Mouse (Mus musculus) neural tube, embryonic 14.5 days (tissue): ENCODE data around the gene Bmper. TPM values are rescaled to one million over a fixed set of nuclear protein-coding genes. Genes with fewer than 3 reads are reported as not detected.

Experiments
- ATAC-seq: fragments of 200-750 bp; cut with Nextera tagmentation; 2 replicates; pipeline ENCODE4 v1.8.0; 2017; ENCODE audit warnings: low read depth, mild to moderate bottlenecking, moderate TSS enrichment, moderate library complexity
- H3K27ac ChIP-seq: fragments of 300-500 bp; sonication (generic); 2 replicates; pipeline ENCODE4 v1.5.1; 2014; ENCODE audit warnings: low read depth, mild to moderate bottlenecking, control low read depth, low read length, moderate library complexity, mixed read lengths
- H3K27me3 ChIP-seq: fragments of 300-500 bp; sonication (generic); 2 replicates; pipeline ENCODE4 v1.6.1; 2014; ENCODE audit warnings: low read length; ENCODE audit not compliant: control insufficient read depth, insufficient read depth
- H3K36me3 ChIP-seq: fragments of 300-500 bp; sonication (generic); 2 replicates; pipeline ENCODE4 v1.6.1; 2014; ENCODE audit warnings: low read length, mixed read lengths; ENCODE audit not compliant: control insufficient read depth, insufficient read depth
- H3K4me1 ChIP-seq: fragments of 300-500 bp; sonication (generic); 2 replicates; pipeline ENCODE4 v1.6.1; 2014; ENCODE audit warnings: low read length; ENCODE audit not compliant: control insufficient read depth, insufficient read depth
- H3K4me2 ChIP-seq: fragments of 300-500 bp; sonication (generic); 2 replicates; pipeline ENCODE4 v1.6.1; 2014; ENCODE audit warnings: mild to moderate bottlenecking, low read depth, low read length, control low read depth
- H3K4me3 ChIP-seq: fragments of 300-500 bp; sonication (generic); 2 replicates; pipeline ENCODE4 v1.5.1; 2014; ENCODE audit warnings: low read depth, low read length, control low read depth, mixed read lengths
- H3K9ac ChIP-seq: fragments of 300-500 bp; sonication (generic); replicated peaks from 2 replicates; pipeline ENCODE4 v1.6.1; 2014; ENCODE audit warnings: low read depth, mild to moderate bottlenecking, control low read depth, low read length, mixed read lengths
- H3K9me3 ChIP-seq: fragments of 300-500 bp; sonication (generic); 2 replicates; pipeline ENCODE4 v1.6.1; 2016; ENCODE audit warnings: low read length; ENCODE audit not compliant: control insufficient read depth
- WGBS: fragments of 180-500 bp; shearing (Covaris S2); extraction: QIAGEN DNeasy Blood & Tissue Kit; methylation state at CpG from one replicate; pipeline ENCODE4 v1.1.7; 2014; 5-methylcytosine and 5-hydroxymethylcytosine counted together
- polyA plus RNA-seq: library from polyadenylated mRNA; unstranded; fragments of >200 nt; fragmentation: Nextera tagmentation; extraction: Ambion mirVana; gene quantifications from 2 replicates; pipeline ENCODE4 v1.2.1, GENCODE M21; 2014

The Bmper gene
- polyA plus RNA-seq, 1 experiment from 2014 or later, result 10.4 TPM

DNA sequence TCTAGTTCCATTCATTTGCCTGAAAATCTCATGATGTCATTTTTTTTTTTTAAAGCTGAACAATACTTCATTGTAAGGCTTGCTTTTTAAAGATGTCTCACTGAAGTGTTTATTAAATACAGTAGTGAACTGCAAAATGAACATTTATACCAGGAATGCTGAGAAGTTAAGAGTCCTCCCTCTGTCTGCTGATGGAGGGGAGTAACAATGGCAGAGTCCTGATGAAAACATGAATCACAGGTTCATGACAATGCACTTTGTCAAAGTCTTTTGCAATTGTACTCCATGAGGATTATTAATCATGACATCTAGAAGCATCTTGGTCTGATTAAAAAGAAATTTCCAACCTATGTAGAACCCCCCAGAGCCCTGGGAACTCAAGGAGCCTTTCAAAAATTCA, 118.4 kb downstream of the Bmper start:
- H3K9me3 ChIP-seq, result no peaks in the 10 kb centered on the region
- no peak for ATAC-seq
- H3K27ac ChIP-seq, result no peak overlapping the region
- H3K36me3 ChIP-seq, result no peaks in the 10 kb centered on the region
- H3K27me3 ChIP-seq, result no peaks in the 10 kb centered on the region
- no peak overlapping the region for H3K9ac ChIP-seq
- no peak overlapping the region for H3K4me3 ChIP-seq
- no peaks in the 10 kb centered on the region for H3K4me1 ChIP-seq
- H3K4me2 ChIP-seq, result no peak overlapping the region

DNA sequence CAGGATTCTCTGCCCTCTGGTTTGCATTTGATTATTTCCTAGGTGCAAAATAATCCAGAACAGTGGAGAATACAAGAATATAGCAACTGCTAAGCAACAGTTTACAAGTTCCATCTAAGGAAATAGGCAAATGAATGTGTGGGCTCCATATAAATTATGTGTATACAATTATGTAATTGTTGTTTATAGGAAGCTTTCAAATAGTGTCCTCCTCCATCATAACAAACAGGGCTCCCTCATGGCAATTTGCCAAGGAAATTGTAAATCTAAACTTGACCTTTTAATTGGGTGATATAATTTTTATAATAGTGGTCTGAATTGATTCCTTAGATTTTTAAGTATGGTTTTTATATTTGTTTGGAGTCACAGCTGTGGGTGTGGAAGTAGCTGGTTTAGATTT, 121.5 kb downstream of the Bmper start:
- no peaks in the 10 kb centered on the region for H3K36me3 ChIP-seq
- no peak overlapping the region for H3K4me3 ChIP-seq
- H3K4me1 ChIP-seq, result no peaks in the 10 kb centered on the region
- H3K4me2 ChIP-seq, result no peak overlapping the region
- H3K27ac ChIP-seq, result no peak overlapping the region
- ATAC-seq, result no peak
- no peaks in the 10 kb centered on the region for H3K9me3 ChIP-seq
- H3K9ac ChIP-seq, result no peak overlapping the region
- no peaks in the 10 kb centered on the region for H3K27me3 ChIP-seq

DNA sequence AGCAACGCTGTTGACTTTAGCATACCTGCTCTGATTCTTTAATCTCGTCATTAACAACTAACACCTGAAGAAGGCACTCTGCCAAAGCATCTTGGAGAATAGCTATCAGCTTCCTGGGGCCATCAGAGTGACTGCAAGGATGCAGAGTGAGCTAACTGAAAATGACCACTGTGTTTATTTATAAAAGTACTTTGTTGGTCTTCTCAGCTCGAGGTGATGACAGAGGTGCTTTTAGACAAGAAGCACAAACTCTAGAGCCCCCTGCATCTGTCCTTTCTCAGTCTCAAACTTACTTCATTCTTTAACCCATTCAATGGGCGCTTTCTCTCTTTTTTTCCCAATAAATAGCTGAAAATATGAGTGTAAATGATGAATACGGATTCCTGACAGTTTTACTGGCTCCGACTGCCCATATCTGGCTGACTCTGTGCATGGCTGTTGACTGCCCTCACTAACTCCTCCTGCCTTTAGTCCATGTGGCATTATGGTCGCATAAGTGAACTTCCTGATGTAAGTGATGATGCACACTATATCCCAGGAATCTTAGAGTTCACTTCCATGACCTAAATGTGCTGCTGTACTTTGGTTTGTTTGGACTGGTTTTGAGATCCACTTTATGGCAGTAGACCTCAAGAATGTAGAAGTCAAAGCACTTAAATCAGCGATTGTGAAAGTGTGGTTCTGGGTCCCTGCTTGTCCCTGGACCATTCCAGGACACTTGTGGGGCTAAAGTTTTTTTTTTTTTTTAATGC, 122.4 kb downstream of the Bmper start:
- H3K4me1 ChIP-seq, result no peaks in the 10 kb centered on the region
- no peaks in the 10 kb centered on the region for H3K36me3 ChIP-seq
- H3K4me2 ChIP-seq, result no peak overlapping the region
- no peak overlapping the region for H3K9ac ChIP-seq
- H3K4me3 ChIP-seq, result no peak overlapping the region
- H3K27ac ChIP-seq, result no peak overlapping the region
- H3K27me3 ChIP-seq, result no peaks in the 10 kb centered on the region
- H3K9me3 ChIP-seq, result no peaks in the 10 kb centered on the region
- no peak for ATAC-seq
- 80% methylated on average over 8 of the region's 8 CpGs for WGBS

DNA sequence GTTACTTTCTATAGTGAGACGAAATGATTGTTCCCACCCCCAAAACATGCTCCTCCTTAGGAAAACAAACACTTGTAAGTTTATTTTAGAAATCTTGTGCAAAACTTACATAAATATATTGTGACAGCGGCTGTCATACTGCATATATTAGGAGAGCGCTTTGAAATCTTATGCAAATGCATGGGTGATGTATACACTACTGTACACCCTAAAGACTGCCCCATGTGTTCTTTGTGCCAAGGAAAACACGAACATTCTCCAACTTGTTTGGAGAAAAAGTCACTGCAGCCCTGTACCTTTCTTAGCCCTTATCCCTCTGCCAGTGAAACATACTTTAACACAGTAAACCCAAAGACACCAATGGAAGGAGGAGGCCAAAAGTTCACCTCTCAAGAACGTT, 126.7 kb downstream of the Bmper start:
- ATAC-seq, result no peak
- H3K36me3 ChIP-seq, result no peaks in the 10 kb centered on the region
- H3K27ac ChIP-seq, result no peak overlapping the region
- H3K27me3 ChIP-seq, result no peaks in the 10 kb centered on the region
- H3K4me3 ChIP-seq, result no peak overlapping the region
- 85% methylated on average over 5 of the region's 5 CpGs for WGBS
- H3K9me3 ChIP-seq, result no peaks in the 10 kb centered on the region
- no peak overlapping the region for H3K4me2 ChIP-seq
- no peaks in the 10 kb centered on the region for H3K4me1 ChIP-seq
- no peak overlapping the region for H3K9ac ChIP-seq

DNA sequence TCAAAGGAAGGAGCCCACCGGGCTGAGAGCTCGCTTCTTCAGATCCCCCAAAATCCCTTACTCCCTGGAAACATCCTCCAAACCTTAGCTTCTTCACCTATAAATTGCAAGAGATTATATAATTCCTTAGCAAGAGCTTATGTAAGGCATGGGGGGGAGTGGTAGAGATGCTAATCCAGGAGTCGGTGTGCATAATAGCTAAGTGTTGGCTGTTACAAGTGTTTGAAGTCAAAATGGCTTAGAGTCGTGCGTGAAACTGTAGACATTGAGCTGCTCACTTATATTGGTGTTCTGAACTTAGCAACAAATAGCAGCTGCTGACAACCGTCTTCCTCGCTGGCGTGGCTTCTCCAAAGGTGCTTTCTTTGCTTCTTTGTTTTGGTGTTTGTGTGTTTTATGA, 128.5 kb downstream of the Bmper start:
- no peak overlapping the region for H3K4me2 ChIP-seq
- H3K4me3 ChIP-seq, result no peak overlapping the region
- H3K9ac ChIP-seq, result no peak overlapping the region
- WGBS, result 88% methylated on average over 8 of the region's 8 CpGs
- H3K4me1 ChIP-seq, result no peaks in the 10 kb centered on the region
- no peaks in the 10 kb centered on the region for H3K36me3 ChIP-seq
- no peaks in the 10 kb centered on the region for H3K9me3 ChIP-seq
- H3K27ac ChIP-seq, result no peak overlapping the region
- no peak for ATAC-seq
- H3K27me3 ChIP-seq, result no peaks in the 10 kb centered on the region

DNA sequence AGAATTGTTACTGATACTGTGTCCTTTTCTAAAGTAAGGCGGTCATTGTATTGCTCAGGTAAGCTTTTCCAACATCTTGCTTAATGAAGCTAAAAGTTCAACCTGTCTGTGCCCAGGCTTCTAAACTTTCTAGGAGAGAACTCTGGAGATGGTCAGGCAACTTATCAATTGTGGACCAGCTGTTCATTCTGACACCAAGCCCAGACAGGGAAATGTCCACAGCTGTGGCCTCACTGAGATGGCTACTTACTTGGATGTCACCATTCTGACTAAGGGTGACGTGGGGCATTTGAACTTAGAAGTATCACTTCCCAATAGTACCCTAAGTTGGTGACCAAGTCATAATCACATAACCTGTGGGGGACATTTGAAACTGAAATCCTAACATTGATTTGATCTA, 129.5 kb downstream of the Bmper start:
- no peak overlapping the region for H3K4me3 ChIP-seq
- no peaks in the 10 kb centered on the region for H3K27me3 ChIP-seq
- no peak overlapping the region for H3K4me2 ChIP-seq
- 96% methylated on average over 2 of the region's 2 CpGs for WGBS
- H3K9me3 ChIP-seq, result no peaks in the 10 kb centered on the region
- H3K9ac ChIP-seq, result no peak overlapping the region
- H3K36me3 ChIP-seq, result no peaks in the 10 kb centered on the region
- no peak for ATAC-seq
- no peak overlapping the region for H3K27ac ChIP-seq
- H3K4me1 ChIP-seq, result no peaks in the 10 kb centered on the region

DNA sequence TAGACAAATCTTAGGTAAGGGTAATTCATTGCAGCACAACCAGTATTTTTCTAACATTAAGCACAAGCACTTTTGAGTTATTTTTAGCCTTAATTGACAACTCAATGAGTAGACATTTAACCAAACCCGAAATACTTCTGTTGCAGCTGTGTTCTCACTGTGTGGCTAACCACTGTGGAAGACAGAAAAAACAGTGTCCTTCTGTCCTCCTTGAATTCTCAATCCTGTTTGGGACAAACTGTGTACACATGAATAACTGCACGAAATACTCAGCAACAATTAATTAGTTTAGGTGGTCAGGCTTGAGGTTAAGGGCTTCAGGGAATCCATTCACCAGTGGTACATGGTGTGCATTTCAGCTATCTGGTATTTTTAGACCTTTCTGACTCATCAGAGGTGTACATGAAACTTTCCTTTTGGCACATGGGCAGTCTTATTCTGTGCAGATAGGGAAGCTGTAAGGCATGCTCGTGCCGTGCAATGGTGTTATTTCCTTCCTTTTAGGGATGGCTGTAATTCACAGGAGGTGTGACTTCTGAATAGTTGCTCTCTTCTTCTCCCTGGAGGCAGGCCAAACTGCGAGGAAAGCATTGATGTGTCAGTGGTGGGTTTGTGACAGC, 131.4 kb downstream of the Bmper start:
- Histone ChIP-seq H3K4me3 (no peak overlapping the region), H3K4me1 (no peaks in the 10 kb centered on the region), H3K27me3 (no peaks in the 10 kb centered on the region), H3K9ac (no peak overlapping the region), H3K27ac (no peak overlapping the region), H3K4me2 (no peak overlapping the region), H3K36me3 (no peaks in the 10 kb centered on the region), H3K9me3 (no peaks in the 10 kb centered on the region)
- ATAC-seq, result no peak
- WGBS, result 45% methylated on average over 5 of the region's 5 CpGs

DNA sequence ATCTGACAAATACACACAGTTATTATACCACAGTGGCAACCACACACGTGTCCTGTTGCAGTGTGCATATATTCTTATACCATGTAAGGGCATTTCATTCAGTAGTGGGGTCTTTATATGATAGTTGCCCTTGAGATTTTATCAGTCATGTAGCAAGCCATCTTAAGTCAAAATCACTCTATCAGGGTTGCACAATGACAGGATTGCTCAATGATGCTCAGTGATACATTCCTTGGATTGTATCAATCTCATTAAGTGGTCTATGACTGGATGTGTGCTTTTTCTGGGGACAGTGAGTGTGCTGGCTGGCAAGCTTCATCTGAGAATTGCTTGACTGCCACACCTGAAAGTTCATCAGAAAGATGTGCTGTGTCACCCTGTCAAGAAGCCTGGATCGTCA, 135.2 kb downstream of the Bmper start:
- H3K36me3 ChIP-seq, result no peaks in the 10 kb centered on the region
- no peaks in the 10 kb centered on the region for H3K27me3 ChIP-seq
- H3K4me3 ChIP-seq, result no peak overlapping the region
- no peaks in the 10 kb centered on the region for H3K4me1 ChIP-seq
- H3K9me3 ChIP-seq, result no peaks in the 10 kb centered on the region
- ATAC-seq, result no peak
- 85% methylated on average over 2 of the region's 2 CpGs for WGBS
- no peak overlapping the region for H3K9ac ChIP-seq
- H3K4me2 ChIP-seq, result no peak overlapping the region
- H3K27ac ChIP-seq, result no peak overlapping the region

DNA sequence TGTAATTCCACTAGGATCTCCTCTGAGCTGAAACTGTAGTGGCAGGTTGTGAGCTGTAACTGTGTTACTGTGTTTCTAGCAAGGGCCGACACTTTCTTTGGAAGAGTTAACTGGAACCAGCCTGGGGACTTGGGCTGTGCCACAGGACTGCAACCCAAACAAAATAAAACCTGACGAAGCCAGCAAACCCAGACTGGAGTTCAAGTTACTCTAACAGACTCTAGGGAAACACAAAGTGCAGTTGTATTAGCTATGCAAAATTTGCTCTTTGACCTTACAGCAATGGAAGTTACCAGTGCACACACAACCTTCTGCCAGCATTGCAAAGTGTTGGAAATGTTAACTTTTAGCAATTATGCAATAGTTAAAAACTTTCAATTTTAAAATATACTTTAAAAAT, 140.3 kb downstream of the Bmper start:
- H3K4me3 ChIP-seq, result no peak overlapping the region
- no peak overlapping the region for H3K27ac ChIP-seq
- ATAC-seq, result no peak
- H3K27me3 ChIP-seq, result no peaks in the 10 kb centered on the region
- no peaks in the 10 kb centered on the region for H3K36me3 ChIP-seq
- no peaks in the 10 kb centered on the region for H3K4me1 ChIP-seq
- H3K4me2 ChIP-seq, result no peak overlapping the region
- no peak overlapping the region for H3K9ac ChIP-seq
- H3K9me3 ChIP-seq, result no peaks in the 10 kb centered on the region
- WGBS, result 73% methylated on average over 2 of the region's 2 CpGs
